Mouse (Mus musculus) midbrain, postnatal 0 days (tissue): ENCODE data around the gene Rnf180. TPM values are rescaled to one million over a fixed set of nuclear protein-coding genes. Genes with fewer than 3 reads are reported as not detected.

Experiments used
- ATAC-seq: fragments of 200-750 bp; cut with Nextera tagmentation; 2 replicates; pipeline ENCODE4 v1.8.0; 2017; ENCODE audit warnings: moderate number of reproducible peaks, mild to moderate bottlenecking, moderate TSS enrichment, moderate library complexity; ENCODE audit not compliant: low FRiP score
- DNase-seq: peaks from one replicate; pipeline ENCODE4 v3.0.0-alpha.2; 2015; ENCODE audit warnings: low spot score
- H3K27ac ChIP-seq: fragments of 300-500 bp; sonication (generic); 2 replicates; pipeline ENCODE4 v1.5.1; 2014; ENCODE audit warnings: low read depth, mild to moderate bottlenecking, low read length, mixed read lengths
- H3K27me3 ChIP-seq: fragments of 300-500 bp; sonication (generic); 2 replicates; pipeline ENCODE4 v1.6.1; 2014; ENCODE audit warnings: low read length, control low read depth, mixed read lengths; ENCODE audit not compliant: insufficient read depth
- H3K36me3 ChIP-seq: fragments of 300-500 bp; sonication (generic); 2 replicates; pipeline ENCODE4 v1.6.1; 2014; ENCODE audit warnings: low read length, control low read depth, mixed read lengths; ENCODE audit not compliant: insufficient read depth
- H3K4me1 ChIP-seq: fragments of 300-500 bp; sonication (generic); 2 replicates; pipeline ENCODE4 v1.6.1; 2014; ENCODE audit warnings: mild to moderate bottlenecking, control low read depth, antibody characterized with exemption, low read length, mixed read lengths; ENCODE audit not compliant: insufficient read depth
- H3K4me2 ChIP-seq: fragments of 300-500 bp; sonication (generic); 2 replicates; pipeline ENCODE4 v1.6.1; 2014; ENCODE audit warnings: low read depth, mild to moderate bottlenecking, low read length, mixed read lengths; ENCODE audit not compliant: poor library complexity, severe bottlenecking
- H3K4me3 ChIP-seq: fragments of 300-500 bp; sonication (generic); 2 replicates; pipeline ENCODE4 v1.5.1; 2014; ENCODE audit warnings: low read depth, mild to moderate bottlenecking, low read length, moderate library complexity
- H3K9ac ChIP-seq: fragments of 300-500 bp; sonication (generic); replicated peaks from 2 replicates; pipeline ENCODE4 v1.6.1; 2014; ENCODE audit warnings: mild to moderate bottlenecking, low read length, moderate library complexity, mixed read lengths; ENCODE audit not compliant: poor library complexity, severe bottlenecking
- H3K9me3 ChIP-seq: fragments of 300-500 bp; sonication (generic); 2 replicates; pipeline ENCODE4 v1.6.1; 2016; ENCODE audit warnings: low read length, control low read depth
- CTCF ChIP-seq: IDR thresholded peaks from 2 replicates; pipeline ENCODE4 v1.5.1; 2016; ENCODE audit warnings: antibody characterized with exemption, mild to moderate bottlenecking
- WGBS: fragments of 180-500 bp; shearing (Covaris S2); extraction: QIAGEN DNeasy Blood & Tissue Kit; methylation state at CpG from one replicate; pipeline ENCODE4 v1.1.7; 2014; 5-methylcytosine and 5-hydroxymethylcytosine counted together
- polyA plus RNA-seq: library from polyadenylated mRNA; unstranded; fragments of >200 nt; fragmentation: Nextera tagmentation; extraction: Ambion mirVana; gene quantifications from 2 replicates; pipeline ENCODE4 v1.2.1, GENCODE M21; 2015
- total RNA-seq: library from RNA; depleted of rRNA; stranded (reverse); fragments of >200 nt; gene quantifications from 2 replicates; pipeline ENCODE4 v1.2.3, GENCODE M21; 2014

Rnf180 gene
- total and polyA plus RNA-seq, 2 experiments from 2014 or later: 34.4 to 42.7 TPM

- no peak overlapping the region for H3K27ac ChIP-seq
- WGBS: 60% methylated on average over 3 of the region's 3 CpGs
- H3K4me2 ChIP-seq: no peak overlapping the region
- no peak overlapping the region for H3K9ac ChIP-seq
- ATAC-seq (no peak), DNase-seq (peak; percentile 80)
- H3K27me3 ChIP-seq: no peaks in the 10 kb centered on the region
- H3K9me3 ChIP-seq: no peaks in the 10 kb centered on the region
- peak; percentile 80 for TF ChIP-seq CTCF
- H3K36me3 ChIP-seq: no peaks in the 10 kb centered on the region
- no peaks in the 10 kb centered on the region for H3K4me1 ChIP-seq
- no peak overlapping the region for H3K4me3 ChIP-seq
Observed at GRCm38 (mm10) chr13:105266746-105267145, 27.9 kb downstream of the Rnf180 start.

- Histone ChIP-seq H3K4me1 (no peaks in the 10 kb centered on the region), H3K9ac (no peak overlapping the region), H3K27ac (no peak overlapping the region), H3K4me2 (no peak overlapping the region), H3K4me3 (no peak overlapping the region), H3K27me3 (no peaks in the 10 kb centered on the region), H3K9me3 (no peaks in the 10 kb centered on the region), H3K36me3 (no peaks in the 10 kb centered on the region)
- no peak for ATAC-seq
- TF ChIP-seq CTCF: no peak
- DNase-seq: no peak
- 33% methylated on average over 4 of the region's 4 CpGs for WGBS
Observed at GRCm38 (mm10) chr13:105256757-105257433, 37.7 kb downstream of the Rnf180 start.

GRCm38 (mm10) chr13:105250767-105251166, 43.8 kb downstream of the Rnf180 start:
- H3K27ac ChIP-seq: peak overlapping the region; percentile 72
- peak; percentile 32 for DNase-seq
- TF ChIP-seq CTCF: no peak
- H3K4me3 ChIP-seq: no peak overlapping the region
- H3K27me3 ChIP-seq: no peaks in the 10 kb centered on the region
- no peak overlapping the region for H3K4me2 ChIP-seq
- ATAC-seq: 0 out of 2 replicates have a peak, but pooled peaks have one; percentile 28
- H3K36me3 ChIP-seq: 0 out of 2 replicates have a peak, but pooled peaks cover 3% of the 10 kb centered on the region
- 27% methylated on average over 4 of the region's 4 CpGs for WGBS
- H3K9me3 ChIP-seq: no peaks in the 10 kb centered on the region
- H3K4me1 ChIP-seq: no peaks in the 10 kb centered on the region; the same call in 1 of the 2 replicates
- H3K9ac ChIP-seq: no peak overlapping the region

- no peak for TF ChIP-seq CTCF
- H3K4me2 ChIP-seq: peak overlapping the region; percentile 32; the same call in 1 of the 2 replicates
- H3K9ac ChIP-seq: no peak overlapping the region
- no peak overlapping the region for H3K4me3 ChIP-seq
- no peaks in the 10 kb centered on the region; the same call in 1 of the 2 replicates for H3K4me1 ChIP-seq
- H3K36me3 ChIP-seq: 0 out of 2 replicates have a peak, but pooled peaks cover 3% of the 10 kb centered on the region
- H3K27ac ChIP-seq: peak overlapping the region; percentile 72
- no peaks in the 10 kb centered on the region for H3K27me3 ChIP-seq
- peak; percentile 69 for ATAC-seq
- H3K9me3 ChIP-seq: no peaks in the 10 kb centered on the region
- DNase-seq: peak; percentile 28
- WGBS: 40% methylated on average over 9 of the region's 9 CpGs
Observed at GRCm38 (mm10) chr13:105250264-105250663, 44.4 kb downstream of the Rnf180 start.

GRCm38 (mm10) chr13:105249599-105249998, 45.0 kb downstream of the Rnf180 start:
- 65% methylated on average over 14 of the region's 14 CpGs for WGBS
- Histone ChIP-seq H3K4me1 (no peaks in the 10 kb centered on the region; the same call in 1 of the 2 replicates), H3K27ac (peak overlapping the region; percentile 72), H3K9me3 (no peaks in the 10 kb centered on the region), H3K4me2 (peak overlapping the region; percentile 32), H3K9ac (peak overlapping the region; percentile 24; the same call in 1 of the 2 replicates), H3K4me3 (peak overlapping the region; percentile 18; the same call in 1 of the 2 replicates), H3K27me3 (no peaks in the 10 kb centered on the region), H3K36me3 (0 out of 2 replicates have a peak, but pooled peaks cover 3% of the 10 kb centered on the region)
- no peak for TF ChIP-seq CTCF
- ATAC-seq (no peak), DNase-seq (peak; percentile 20)

- no peaks in the 10 kb centered on the region for H3K9me3 ChIP-seq
- ATAC-seq: no peak
- no peak for TF ChIP-seq CTCF
- H3K27me3 ChIP-seq: no peaks in the 10 kb centered on the region
- H3K4me3 ChIP-seq: peak overlapping the region; percentile 21
- peak overlapping the region; percentile 7; the same call in 1 of the 2 replicates for H3K4me2 ChIP-seq
- H3K4me1 ChIP-seq: no peaks in the 10 kb centered on the region; the same call in 1 of the 2 replicates
- DNase-seq: no peak
- no peak overlapping the region for H3K27ac ChIP-seq
- 84% methylated on average over 6 of the region's 6 CpGs for WGBS
- H3K9ac ChIP-seq: no peak overlapping the region
- 0 out of 2 replicates have a peak, but pooled peaks cover 3% of the 10 kb centered on the region for H3K36me3 ChIP-seq
Observed at GRCm38 (mm10) chr13:105247691-105248090, 46.9 kb downstream of the Rnf180 start.
